Mouse (Mus musculus): ENCODE data around the gene Trem2.

DNA sequence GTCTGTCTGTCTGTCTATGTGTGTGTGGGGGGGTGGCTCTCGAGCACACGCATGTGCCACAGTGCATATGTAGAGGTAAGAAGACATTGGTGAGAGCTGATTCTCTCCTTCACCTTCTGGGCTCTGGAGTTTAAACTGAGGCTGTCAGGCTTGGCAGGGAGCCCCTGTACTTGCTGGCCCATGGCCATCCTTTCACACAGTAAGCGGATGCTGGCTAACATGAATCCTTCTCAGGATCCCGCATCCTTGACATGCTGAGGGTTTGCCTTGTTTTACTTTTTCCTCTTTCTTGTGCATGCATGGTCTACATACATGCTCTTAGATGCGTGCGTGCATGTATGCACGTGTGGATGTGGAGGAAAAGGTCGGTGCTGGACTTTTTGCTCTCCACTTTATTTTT is 16.8 kb downstream of the Trem2 start:
- TF ChIP-seq CTCF (IDR thresholded peaks at IDR 0.05; ENCODE audit: low read depth) (no peak), EP300 (IDR thresholded peaks at IDR 0.05; ENCODE audit: low read depth) (no peak)

Data from liver, embryonic 14.5 days (tissue).